Mouse (Mus musculus) cortical plate, adult 2 months (tissue): ENCODE measurements at regions not wholly inside any gene's neighbourhood (a gene's known extent, or its start where the extent isn't known, plus 50 kb on each side); places are given as distances from the start of the nearest gene placed in this dataset.

Source experiments
- CTCF ChIP-seq: fragments of 200-500 bp; IDR thresholded peaks from 2 replicates; pipeline ENCODE4 v1.5.1; 2011; ENCODE audit warnings: mild to moderate bottlenecking, control low read depth, low read length; ENCODE audit not compliant: insufficient read depth; ENCODE audit errors: extremely low read depth
- POLR2A ChIP-seq: fragments of 200-500 bp; IDR thresholded peaks from 2 replicates; pipeline ENCODE4 v1.6.1; 2011; ENCODE audit warnings: mild to moderate bottlenecking, low read length, control low read depth; ENCODE audit not compliant: insufficient read depth; ENCODE audit errors: extremely low read depth

DNA sequence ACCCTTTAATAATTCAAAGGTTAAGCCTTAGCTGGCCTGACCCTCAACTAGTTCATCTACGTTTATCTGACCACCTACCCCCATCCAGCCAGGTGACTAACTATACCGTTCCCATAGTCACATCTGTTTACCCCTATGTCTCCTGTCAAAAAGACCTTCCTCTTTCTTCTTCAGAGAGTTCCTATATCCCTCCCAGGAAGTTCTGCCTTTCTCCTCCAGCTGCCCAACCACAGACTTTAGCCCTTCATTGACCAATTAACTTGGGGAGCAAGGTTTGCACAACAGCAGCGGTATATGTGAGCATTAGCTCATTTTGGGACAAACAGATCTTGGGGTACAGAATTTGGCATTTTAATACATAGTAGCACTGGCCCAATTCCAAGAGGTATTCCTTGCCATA, 237.5 kb downstream of the Gm11146 start:
- TF ChIP-seq CTCF (no peak), POLR2A (no peak)
